Mouse (Mus musculus) heart, postnatal 10 days (tissue): Measurements from ENCODE around the gene Cyp4f13. TPM values are rescaled to one million over a fixed set of nuclear protein-coding genes. Genes with fewer than 3 reads are reported as not detected.
A peak's percentile ranks its signal among the peaks of the same experiment; 100 is the strongest.

Experiments
- DNase-seq, 2 experiments: peaks; one replicate each; pipeline ENCODE4 v3.0.0; 2021
- intact Hi-C: fragments of 180-260 bp; cut with DNase I; formaldehyde crosslinking; loops from one replicate; pipeline ENCODE4 v1.15.1; 2025
- total RNA-seq, 2 experiments: library from RNA; stranded (reverse); gene quantifications; 2 replicates each; pipeline ENCODE4 v1.2.3; 2021

Cyp4f13 gene
- total RNA-seq, 2 experiments from 2014 or later = 13.7 to 15.7 TPM

- intact Hi-C loops = no loop called here
- no peak for DNase-seq
Observed at GRCm38 (mm10) chr17:32916075-32916474, 31.1 kb downstream of the Cyp4f13 start.

DNA sequence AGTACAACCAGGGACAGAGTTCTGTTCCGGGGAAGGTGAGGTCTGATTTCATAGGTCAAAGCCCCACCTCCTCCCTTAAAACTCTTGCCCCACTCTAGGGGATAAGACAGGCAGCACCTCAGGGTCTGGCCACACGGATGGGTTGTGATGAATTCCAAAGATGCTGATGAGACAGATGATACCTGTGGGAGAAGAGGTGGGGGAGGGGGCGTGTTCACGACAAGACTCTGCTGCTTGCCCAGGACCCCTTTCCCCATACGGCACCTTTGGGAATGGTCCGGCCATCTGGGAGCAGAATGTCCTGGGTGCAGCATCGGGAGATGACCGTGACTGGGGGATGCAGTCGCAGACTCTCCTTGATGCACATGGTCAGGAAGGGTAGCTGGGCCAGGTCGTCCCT lies 41.0 kb downstream of the Cyp4f13 start:
- intact Hi-C loops = no loop called here
- DNase-seq = no peak

- intact Hi-C loops = no loop called here
- DNase-seq = peak; percentile 20 to 56
Observed at GRCm38 (mm10) chr17:32905239-32905638, 42.0 kb downstream of the Cyp4f13 start.

GRCm38 (mm10) chr17:32904414-32904813 lies 42.8 kb downstream of the Cyp4f13 start:
- intact Hi-C loops = loop anchor here (1.0 kb wide), 1 partner anchor 47 kb away; no protein-coding TSS in a partner anchor
- peak in 1 of 2 experiments; percentile 10 for DNase-seq

DNA sequence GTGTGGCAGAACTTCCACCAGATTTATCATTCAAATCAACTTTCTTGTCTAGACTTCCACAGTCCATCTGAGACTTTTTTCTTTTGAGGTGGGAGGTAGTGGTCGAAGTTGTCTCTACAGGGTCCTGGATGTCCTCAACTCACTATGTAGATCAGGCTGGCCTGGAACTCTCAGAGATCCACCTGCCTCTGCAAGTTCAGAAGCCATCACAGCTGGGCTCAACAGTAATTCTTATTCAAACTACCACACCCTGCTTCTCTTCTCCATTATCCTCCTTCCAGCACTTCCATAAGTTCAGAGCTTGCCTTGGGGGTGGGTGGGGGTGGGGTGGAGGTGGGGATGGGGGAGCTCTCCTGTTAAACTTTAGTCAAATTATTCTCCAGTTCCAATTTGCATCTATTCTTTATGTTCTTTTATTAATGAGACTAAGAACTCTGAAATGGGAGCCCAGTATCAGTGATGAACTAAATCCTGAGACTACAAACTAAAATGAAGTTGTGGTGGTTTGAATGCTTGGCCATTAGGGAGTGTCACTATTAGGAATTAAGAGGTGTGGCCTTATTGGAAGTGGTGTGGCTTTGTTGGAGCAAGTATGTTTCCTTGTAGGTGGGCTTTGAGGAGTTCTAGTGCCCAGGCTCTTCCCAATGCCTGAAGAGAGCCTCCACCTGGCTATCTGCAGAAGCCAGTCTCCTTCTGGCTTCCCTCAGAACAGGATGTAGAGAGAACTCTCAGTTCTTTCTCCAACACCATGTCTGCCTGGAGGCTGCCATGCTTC lies 45.3 kb downstream of the Cyp4f13 start:
- DNase-seq = no peak
- intact Hi-C loops = no loop called here

GRCm38 (mm10) chr17:32895421-32895820 lies 51.8 kb downstream of the Cyp4f13 start:
- intact Hi-C loops = no loop called here
- DNase-seq = no peak

GRCm38 (mm10) chr17:32893901-32894300 lies 53.3 kb downstream of the Cyp4f13 start:
- intact Hi-C loops = no loop called here
- no peak for DNase-seq

GRCm38 (mm10) chr17:32891239-32892180 lies 55.7 kb downstream of the Cyp4f13 start, which contains the start of gene Zfp870:
Gene Zfp870 (minus strand): TSS chr17:32891642.
- intact Hi-C loops = no loop called here

GRCm38 (mm10) chr17:32890852-32891238 lies 56.4 kb downstream of the Cyp4f13 start:
- intact Hi-C loops = no loop called here
- no peak for DNase-seq

More at GRCm38 (mm10) chr17:32891239-32892180, 55.7 kb downstream of the Cyp4f13 start, which contains the start of gene Zfp870:
- DNase-seq = peak; percentile 95

- no peak for DNase-seq
- intact Hi-C loops = no loop called here
Observed at GRCm38 (mm10) chr17:32889611-32890010, 57.6 kb downstream of the Cyp4f13 start.

DNA sequence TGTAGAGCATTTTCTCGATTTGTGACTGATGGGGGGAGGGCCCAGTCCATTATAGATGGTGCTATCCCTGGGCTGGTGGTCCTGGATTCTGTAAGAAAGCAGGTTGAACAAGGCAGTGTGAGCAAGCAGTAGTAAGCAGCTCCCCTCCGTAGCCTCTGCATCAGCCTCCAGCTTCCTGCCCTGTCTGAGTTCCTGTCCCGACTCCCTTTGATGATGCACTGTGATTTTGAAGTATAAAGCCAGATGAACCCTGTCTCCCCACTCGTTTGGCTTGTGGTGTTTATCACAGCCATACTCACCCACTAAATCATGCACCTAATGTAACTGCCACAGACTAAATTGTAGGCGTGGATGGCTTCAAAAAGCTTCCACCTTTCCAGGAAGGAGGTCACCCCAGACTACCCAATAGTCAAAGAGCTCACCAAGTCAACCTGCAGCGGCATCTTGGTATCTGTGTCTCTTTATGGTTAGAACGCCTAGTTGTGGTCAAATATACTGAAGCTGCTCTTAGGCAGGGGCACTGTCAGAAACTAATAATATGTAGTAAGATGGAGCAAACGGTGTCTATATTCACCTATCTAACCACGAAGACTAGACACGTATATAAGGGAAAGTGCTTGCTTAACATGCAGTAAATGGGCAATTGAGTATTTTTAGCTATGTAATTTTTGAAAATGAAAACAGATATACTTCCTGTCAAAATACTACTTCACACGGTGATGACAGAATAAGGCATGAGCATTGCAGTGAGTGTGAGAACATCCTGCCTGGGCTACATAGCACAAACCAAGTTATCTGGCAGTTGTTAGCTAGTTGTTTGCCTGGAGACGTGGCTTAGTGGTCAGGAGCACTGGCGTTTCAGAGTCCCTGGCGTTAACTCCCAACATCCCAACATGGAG lies 66.6 kb downstream of the Cyp4f13 start:
- intact Hi-C loops = no loop called here
- DNase-seq = no peak

GRCm38 (mm10) chr17:32878773-32879172 lies 68.4 kb downstream of the Cyp4f13 start:
- DNase-seq = no peak
- intact Hi-C loops = no loop called here

GRCm38 (mm10) chr17:32877471-32878171 lies 69.6 kb downstream of the Cyp4f13 start:
- DNase-seq = peak in 1 of 2 experiments; percentile 5
- intact Hi-C loops = no loop called here

Other genes starting within 250 kb of the Cyp4f13 start
- 10 to 100 TPM; 43.4 to 44.3 TPM for gene Zfp871, start 159.1 kb downstream of the Cyp4f13 start, total RNA-seq
- gene Zfp811, start 137.5 kb downstream of the Cyp4f13 start, total RNA-seq = under 1 TPM; 0.40 to 0.50 TPM
- gene Zfp799, start 117.1 kb downstream of the Cyp4f13 start, total RNA-seq = 10 to 100 TPM; 10.1 to 17.0 TPM
- 10 to 100 TPM in 1 of 2 experiments, 1 to 10 TPM in 1; 10.0 to 10.7 TPM for gene Zfp870, start 55.8 kb downstream of the Cyp4f13 start, total RNA-seq
- not detected for gene Cyp4f14, start 30.1 kb downstream of the Cyp4f13 start, total RNA-seq
- 1 to 10 TPM; 3.0 to 4.0 TPM for gene Zfp472, start 18.4 kb upstream of the Cyp4f13 start, total RNA-seq
- gene Zfp952, start 45.7 kb upstream of the Cyp4f13 start, total RNA-seq = 1 to 10 TPM; 7.9 to 8.5 TPM
- gene Zfp763, start 86.0 kb upstream of the Cyp4f13 start, total RNA-seq = 1 to 10 TPM; 6.2 to 6.4 TPM
- not detected for gene 4921501E09Rik, start 120.7 kb upstream of the Cyp4f13 start, total RNA-seq
- gene Zfp563, start 141.9 kb upstream of the Cyp4f13 start, total RNA-seq = 1 to 10 TPM; 5.8 to 8.2 TPM
- gene Morc2b, start 192.3 kb upstream of the Cyp4f13 start, total RNA-seq = not detected
- gene Olfr55, start 221.0 kb upstream of the Cyp4f13 start, total RNA-seq = not detected
- not detected for gene Olfr239, start 243.9 kb upstream of the Cyp4f13 start, total RNA-seq